Mouse (Mus musculus) gastrocnemius, adult 8-10 months (tissue): ENCODE measurements at regions not wholly inside any gene's neighbourhood (a gene's known extent, or its start where the extent isn't known, plus 50 kb on each side); places are given as distances from the start of the nearest gene placed in this dataset.
A peak's percentile ranks its signal among the peaks of the same experiment; 100 is the strongest.

Experiments used
- DNase-seq, 2 experiments: peaks; one replicate each; pipeline ENCODE4 v3.0.0; 2022; ENCODE audit warnings: low spot score in 2 of 2

- no peak for DNase-seq
These were observed 75.0 kb upstream of the S1pr3 start for GRCm38 (mm10) chr13:51333481-51333880.

- no peak for DNase-seq
These were observed 71.7 kb upstream of the S1pr3 start for GRCm38 (mm10) chr13:51336726-51337125.

- no peak for DNase-seq
These were observed 70.5 kb upstream of the S1pr3 start for GRCm38 (mm10) chr13:51337931-51338330.

DNA sequence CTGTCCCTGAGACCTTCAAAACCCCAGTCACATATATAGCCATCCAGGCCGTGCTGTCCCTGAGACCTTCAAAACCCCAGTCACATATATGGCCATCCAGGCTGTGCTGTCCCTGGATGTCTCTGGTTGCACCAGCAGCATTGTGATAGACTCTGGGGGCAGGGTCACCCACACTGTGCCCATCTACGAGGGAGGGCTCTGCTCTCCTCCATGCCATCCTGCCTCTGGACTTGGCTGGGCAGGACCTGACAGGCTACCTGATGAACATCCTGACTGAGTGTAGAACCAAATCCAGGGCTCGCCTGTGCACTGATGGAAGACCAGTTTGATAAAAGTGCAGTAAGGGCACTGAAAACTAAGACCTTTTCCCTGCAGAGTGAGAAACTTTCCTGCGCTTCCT lies 63.1 kb upstream of the S1pr3 start:
- DNase-seq = no peak

GRCm38 (mm10) chr13:51345839-51346550 lies 62.4 kb upstream of the S1pr3 start:
- peak in 1 of 2 experiments; percentile 7 for DNase-seq

DNA sequence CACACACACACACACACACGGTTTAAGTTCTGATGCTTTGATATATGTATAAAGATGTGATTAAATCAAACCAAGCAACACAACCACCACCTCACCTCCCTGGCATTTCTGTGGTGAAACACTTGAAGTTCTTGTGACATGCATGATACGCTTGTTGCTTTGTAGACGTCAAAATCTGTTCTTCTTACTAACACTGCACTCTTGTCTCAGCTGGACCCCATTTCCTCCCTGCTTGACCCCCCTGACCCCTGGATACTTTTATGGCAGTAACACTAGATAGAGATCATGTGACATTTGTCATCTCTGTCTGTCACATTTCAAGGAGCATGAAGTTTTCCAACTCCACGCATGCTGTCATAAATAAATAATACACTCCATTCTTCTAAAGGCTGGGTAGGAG lies 59.7 kb upstream of the S1pr3 start:
- DNase-seq = no peak

- no peak for DNase-seq
These were observed 58.5 kb upstream of the S1pr3 start for GRCm38 (mm10) chr13:51349818-51350551.

- no peak for DNase-seq
These were observed 55.6 kb upstream of the S1pr3 start for GRCm38 (mm10) chr13:51352874-51353273.

GRCm38 (mm10) chr13:51355507-51355906 lies 52.9 kb upstream of the S1pr3 start:
- no peak for DNase-seq
